Mouse (Mus musculus): ENCODE data around the gene Magohb. TPM values are rescaled to one million over a fixed set of nuclear protein-coding genes. Genes with fewer than 3 reads are reported as not detected.

The Magohb gene
- 50.6 and 50.9 TPM in 2 replicates for polyA plus RNA-seq (2015; fragmentation: Nextera tagmentation; extraction: Ambion mirVana)

DNA sequence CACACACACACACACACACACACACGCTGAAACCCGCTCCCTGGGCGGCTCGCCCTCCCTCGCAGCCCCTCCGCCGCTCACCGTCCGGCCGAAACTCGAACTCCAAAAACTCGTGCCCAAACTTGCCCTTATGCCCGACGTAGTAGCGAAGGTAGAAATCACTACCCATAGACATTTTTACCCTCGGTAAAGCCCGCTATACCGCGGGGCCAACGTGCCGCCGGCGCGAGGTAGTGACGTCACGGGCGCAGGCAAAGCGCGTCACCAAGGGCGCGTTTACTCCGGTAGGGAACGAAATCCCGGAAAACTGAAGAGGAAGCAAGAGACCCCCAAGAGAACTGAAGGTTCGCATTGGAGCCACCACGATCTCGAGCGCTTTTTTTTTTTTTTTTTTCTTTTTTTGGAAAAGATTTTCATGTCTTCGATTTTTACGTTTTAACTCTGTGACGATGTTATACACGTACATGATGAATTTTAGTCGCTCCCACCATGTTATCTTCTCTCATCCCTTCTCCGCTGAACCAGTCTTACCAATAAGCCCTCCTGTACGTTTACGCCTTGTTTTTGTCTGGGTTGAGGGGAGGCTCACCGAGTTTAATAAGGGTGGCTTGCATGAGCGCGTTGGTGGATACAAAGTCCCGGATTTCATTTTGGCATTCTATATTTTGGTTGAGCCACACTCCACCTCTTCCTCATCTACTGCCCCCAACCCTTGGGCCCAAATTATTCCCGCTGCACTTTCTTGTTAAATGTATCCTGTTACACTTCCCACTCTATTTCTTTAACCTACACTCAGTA is at the start of gene Magohb:
TSS of gene Magohb (minus strand) at position 254 of the 798 bp plus-strand sequence.
- H3K4me2 ChIP-seq (replicated peaks; ENCODE audit: low read depth, low read length): peak within 1 kb of the TSS; percentile 77
- H3K9me3 ChIP-seq (ENCODE audit: low read length): no peaks in the 10 kb centered on the region
- H3K27ac ChIP-seq (ENCODE audit: low read length): peak within 1 kb of the TSS; percentile 31
- peak; percentile 81; the same call in 1 of the 2 replicates for ATAC-seq (ENCODE audit: low FRiP score, low TSS enrichment)
- H3K27me3 ChIP-seq (ENCODE audit: insufficient read depth, low read length): no peaks in the 10 kb centered on the region
- 2% methylated on average over 51 of the region's 51 CpGs for WGBS
- peaks cover 8% of the 10 kb centered on the region for H3K4me1 ChIP-seq (ENCODE audit: insufficient read depth, low read length)
- peak within 1 kb of the TSS; percentile 73 for H3K9ac ChIP-seq (replicated peaks; ENCODE audit: low read length)
- H3K36me3 ChIP-seq (ENCODE audit: insufficient read depth, low read length): peaks cover 5% of the 10 kb centered on the region
- peak within 1 kb of the TSS; percentile 61 for H3K4me3 ChIP-seq (ENCODE audit: low read length)

DNA sequence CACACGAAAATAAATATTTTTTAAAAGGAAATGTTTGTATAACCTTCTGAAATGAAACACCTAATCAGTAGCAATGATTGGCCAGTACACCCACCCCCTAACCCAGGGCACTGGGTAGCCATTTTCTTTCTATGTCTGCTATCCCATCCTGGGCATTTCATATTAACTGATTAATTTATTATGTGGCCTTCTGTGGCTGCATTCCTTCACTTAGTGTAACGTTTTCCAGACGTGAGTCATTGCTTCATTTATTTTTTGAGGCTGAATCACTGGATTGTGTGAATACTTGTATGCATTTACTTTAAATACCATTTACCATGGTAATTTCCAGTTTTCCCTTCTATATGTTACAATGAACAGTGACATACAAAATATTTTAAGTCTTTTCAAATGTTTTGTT is 47.0 kb upstream of the Magohb start:
- ATAC-seq (ENCODE audit: low FRiP score, low TSS enrichment): no peak

DNA sequence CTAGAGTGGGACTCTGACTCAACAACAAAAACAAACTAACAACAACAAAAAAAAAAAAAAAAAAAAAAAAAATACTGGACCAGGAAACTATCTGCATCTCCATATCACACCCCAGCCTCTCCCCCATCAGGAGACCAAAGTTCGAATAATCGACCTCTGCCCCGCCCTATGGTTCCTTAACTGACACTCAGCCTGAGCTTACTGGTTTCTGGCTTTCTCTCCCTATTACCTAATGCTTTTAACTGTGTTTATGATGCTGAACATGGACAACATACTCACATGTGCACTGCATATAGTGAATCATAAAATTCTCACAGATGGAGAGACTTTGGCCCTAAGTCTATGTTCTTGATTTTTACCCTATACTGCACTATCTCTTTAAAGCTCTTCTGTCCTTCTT is 46.3 kb upstream of the Magohb start:
- Histone ChIP-seq H3K36me3 (ENCODE audit: insufficient read depth, low read length) (no peaks in the 10 kb centered on the region), H3K4me2 (replicated peaks; ENCODE audit: low read depth, low read length) (no peak overlapping the region), H3K27me3 (ENCODE audit: insufficient read depth, low read length) (no peaks in the 10 kb centered on the region), H3K9me3 (ENCODE audit: low read length) (no peaks in the 10 kb centered on the region), H3K9ac (replicated peaks; ENCODE audit: low read length) (no peak overlapping the region), H3K27ac (ENCODE audit: low read length) (no peak overlapping the region), H3K4me3 (ENCODE audit: low read length) (no peak overlapping the region), H3K4me1 (ENCODE audit: insufficient read depth, low read length) (no peaks in the 10 kb centered on the region)
- ATAC-seq (ENCODE audit: low FRiP score, low TSS enrichment): no peak
- WGBS: 86% methylated on average over 3 of the region's 3 CpGs

More for the DNA sequence above, 47.0 kb upstream of the Magohb start:
- 57% methylated on average over 3 of the region's 3 CpGs for WGBS
- Histone ChIP-seq H3K4me3 (ENCODE audit: low read length) (no peak overlapping the region), H3K4me1 (ENCODE audit: insufficient read depth, low read length) (no peaks in the 10 kb centered on the region), H3K9ac (replicated peaks; ENCODE audit: low read length) (no peak overlapping the region), H3K27ac (ENCODE audit: low read length) (no peak overlapping the region), H3K9me3 (ENCODE audit: low read length) (no peaks in the 10 kb centered on the region), H3K36me3 (ENCODE audit: insufficient read depth, low read length) (no peaks in the 10 kb centered on the region), H3K4me2 (replicated peaks; ENCODE audit: low read depth, low read length) (no peak overlapping the region), H3K27me3 (ENCODE audit: insufficient read depth, low read length) (no peaks in the 10 kb centered on the region)

DNA sequence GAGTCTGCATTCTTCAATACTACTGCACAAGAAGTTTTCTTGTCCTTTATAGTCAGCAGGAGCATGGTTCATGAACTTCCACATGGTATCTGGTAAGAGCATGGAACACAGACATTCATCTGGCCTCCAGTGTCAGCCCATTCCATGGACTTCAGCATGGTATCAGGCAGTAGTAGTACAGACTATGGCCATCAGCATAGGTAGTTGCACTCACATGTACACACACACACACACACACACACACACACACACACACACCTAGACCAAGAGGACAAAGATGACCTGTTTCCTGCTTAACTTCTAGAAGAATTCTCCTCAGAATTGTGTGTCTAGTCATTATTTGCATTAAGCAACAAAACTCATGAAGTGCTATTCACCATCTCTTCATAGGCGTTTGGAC is 45.7 kb upstream of the Magohb start:
- Histone ChIP-seq H3K4me1 (ENCODE audit: insufficient read depth, low read length) (no peaks in the 10 kb centered on the region), H3K4me2 (replicated peaks; ENCODE audit: low read depth, low read length) (no peak overlapping the region), H3K36me3 (ENCODE audit: insufficient read depth, low read length) (no peaks in the 10 kb centered on the region), H3K9me3 (ENCODE audit: low read length) (no peaks in the 10 kb centered on the region), H3K9ac (replicated peaks; ENCODE audit: low read length) (no peak overlapping the region), H3K27me3 (ENCODE audit: insufficient read depth, low read length) (no peaks in the 10 kb centered on the region), H3K27ac (ENCODE audit: low read length) (no peak overlapping the region), H3K4me3 (ENCODE audit: low read length) (no peak overlapping the region)
- ATAC-seq (ENCODE audit: low FRiP score, low TSS enrichment): no peak
- WGBS: 88% methylated on average over 1 of the region's 1 CpGs

DNA sequence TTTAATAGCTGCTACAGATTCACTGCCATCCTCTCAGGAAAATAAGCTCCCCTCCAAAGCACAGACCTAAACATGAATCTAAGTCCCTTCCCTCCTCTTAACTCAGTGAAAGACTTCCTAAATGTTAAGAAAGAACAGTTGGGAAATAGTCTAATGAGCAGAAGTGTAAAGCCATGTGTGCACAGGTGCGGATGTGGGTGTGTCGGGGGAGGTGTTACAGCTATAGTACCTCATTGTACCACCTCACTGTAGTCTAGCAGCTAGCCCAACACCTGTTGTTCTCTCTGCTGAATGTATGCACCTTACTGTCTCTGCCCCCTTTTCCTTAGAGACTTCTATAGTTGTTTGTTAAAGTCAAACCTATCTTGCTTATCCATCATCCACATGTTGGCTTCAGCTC is 34.0 kb upstream of the Magohb start:
- Histone ChIP-seq H3K27ac (ENCODE audit: low read length) (no peak overlapping the region), H3K36me3 (ENCODE audit: insufficient read depth, low read length) (no peaks in the 10 kb centered on the region), H3K27me3 (ENCODE audit: insufficient read depth, low read length) (no peaks in the 10 kb centered on the region), H3K4me2 (replicated peaks; ENCODE audit: low read depth, low read length) (no peak overlapping the region), H3K9me3 (ENCODE audit: low read length) (no peaks in the 10 kb centered on the region), H3K9ac (replicated peaks; ENCODE audit: low read length) (no peak overlapping the region), H3K4me1 (ENCODE audit: insufficient read depth, low read length) (no peaks in the 10 kb centered on the region), H3K4me3 (ENCODE audit: low read length) (no peak overlapping the region)
- WGBS: 90% methylated on average over 2 of the region's 2 CpGs
- ATAC-seq (ENCODE audit: low FRiP score, low TSS enrichment): no peak

DNA sequence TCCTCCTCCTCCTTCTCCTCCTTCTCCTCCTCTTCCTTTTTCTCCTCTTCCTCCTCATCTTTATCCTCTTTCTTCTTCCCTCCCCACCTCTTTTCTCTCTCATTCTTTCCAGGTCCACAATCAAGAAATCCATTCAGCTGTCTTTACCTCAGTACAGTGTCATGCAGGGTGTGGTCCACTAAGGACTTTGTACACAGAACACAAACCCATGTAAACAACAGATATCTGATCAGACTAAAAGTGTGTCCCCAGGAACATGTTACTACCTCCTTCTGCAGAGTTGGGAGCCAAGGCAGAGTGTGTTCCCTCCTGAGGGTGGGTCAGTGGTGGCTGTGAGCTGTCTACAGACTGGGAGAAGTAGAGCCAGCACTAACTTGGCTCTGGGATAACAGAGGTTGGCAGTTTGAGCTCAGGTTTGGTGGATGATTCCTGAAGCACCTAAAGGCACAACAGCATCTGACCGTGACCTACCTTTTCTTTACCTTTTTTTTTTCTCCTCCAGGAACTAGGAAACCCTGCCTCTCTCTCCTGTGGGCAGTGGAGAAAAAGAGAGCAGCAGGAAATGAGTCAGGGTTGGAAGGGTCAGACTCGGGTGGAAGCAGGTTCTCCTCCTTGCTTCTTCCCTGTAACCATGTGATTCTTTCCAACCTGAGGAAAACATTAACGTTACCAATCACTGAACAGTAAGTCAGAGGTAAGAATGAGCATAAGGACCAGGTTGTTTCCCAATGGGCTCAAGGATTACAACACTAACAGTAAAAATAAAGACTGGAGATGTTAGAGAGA is 29.0 kb upstream of the Magohb start:
- H3K4me2 ChIP-seq (replicated peaks; ENCODE audit: low read depth, low read length): no peak overlapping the region
- H3K36me3 ChIP-seq (ENCODE audit: insufficient read depth, low read length): no peaks in the 10 kb centered on the region
- ATAC-seq (ENCODE audit: low FRiP score, low TSS enrichment): no peak
- H3K9ac ChIP-seq (replicated peaks; ENCODE audit: low read length): no peak overlapping the region
- H3K4me1 ChIP-seq (ENCODE audit: insufficient read depth, low read length): no peaks in the 10 kb centered on the region
- H3K27ac ChIP-seq (ENCODE audit: low read length): no peak overlapping the region
- no peaks in the 10 kb centered on the region for H3K27me3 ChIP-seq (ENCODE audit: insufficient read depth, low read length)
- no peak overlapping the region for H3K4me3 ChIP-seq (ENCODE audit: low read length)
- 56% methylated on average over 3 of the region's 3 CpGs for WGBS
- no peaks in the 10 kb centered on the region for H3K9me3 ChIP-seq (ENCODE audit: low read length)

DNA sequence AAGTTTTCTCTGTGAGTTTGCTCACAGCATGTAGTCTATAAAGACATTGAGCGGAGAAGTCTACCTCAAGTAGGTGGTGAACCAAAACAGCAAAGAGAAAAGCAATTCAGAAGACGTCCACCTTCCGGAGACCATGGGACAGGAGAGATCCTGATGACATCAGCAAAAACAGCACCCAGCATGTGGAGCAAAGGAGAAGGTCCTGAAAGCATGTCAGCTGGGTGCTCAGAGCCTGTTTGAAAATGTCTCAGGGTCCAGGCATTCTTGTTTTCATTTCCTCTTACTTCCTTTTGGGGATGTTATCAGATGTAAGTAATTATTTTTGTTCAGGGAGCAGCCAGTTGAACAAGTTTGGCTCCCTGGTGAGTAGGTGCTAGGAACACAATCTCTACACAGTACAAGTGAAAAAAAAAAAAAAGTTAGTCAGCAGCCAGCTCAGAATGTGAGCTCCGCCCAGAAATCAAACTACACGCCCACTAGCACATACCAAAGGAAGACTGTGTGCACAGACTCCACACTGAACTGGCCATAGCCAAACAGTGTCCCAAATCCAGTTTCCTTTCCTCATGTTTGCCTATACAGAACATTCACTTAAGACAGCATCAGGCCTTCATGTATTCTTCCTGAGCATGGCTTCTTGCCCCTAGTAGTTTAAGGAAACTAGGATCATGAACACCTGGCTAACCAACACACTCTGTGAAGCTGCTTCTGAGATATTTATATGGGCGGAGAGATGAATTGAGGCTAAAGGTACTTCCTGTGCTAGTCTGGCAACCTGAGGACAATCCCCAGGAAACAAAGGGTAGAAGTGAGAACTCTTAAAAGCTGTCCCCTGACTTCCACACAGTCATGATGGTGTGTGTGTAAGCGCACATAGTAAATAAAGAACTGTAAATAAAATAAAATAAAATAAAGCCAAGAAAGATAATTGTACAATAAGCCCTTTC is 23.4 kb upstream of the Magohb start:
- no peaks in the 10 kb centered on the region for H3K36me3 ChIP-seq (ENCODE audit: insufficient read depth, low read length)
- H3K9me3 ChIP-seq (ENCODE audit: low read length): no peaks in the 10 kb centered on the region
- H3K27me3 ChIP-seq (ENCODE audit: insufficient read depth, low read length): no peaks in the 10 kb centered on the region
- 0 out of 2 replicates have a peak overlapping the region, but pooled peaks have one; percentile 9 for H3K27ac ChIP-seq (ENCODE audit: low read length)
- no peak overlapping the region for H3K9ac ChIP-seq (replicated peaks; ENCODE audit: low read length)
- ATAC-seq (ENCODE audit: low FRiP score, low TSS enrichment): peak; percentile 65; the same call in 1 of the 2 replicates
- 77% methylated on average over 7 of the region's 7 CpGs for WGBS
- no peak overlapping the region for H3K4me2 ChIP-seq (replicated peaks; ENCODE audit: low read depth, low read length)
- no peaks in the 10 kb centered on the region for H3K4me1 ChIP-seq (ENCODE audit: insufficient read depth, low read length)
- H3K4me3 ChIP-seq (ENCODE audit: low read length): no peak overlapping the region

DNA sequence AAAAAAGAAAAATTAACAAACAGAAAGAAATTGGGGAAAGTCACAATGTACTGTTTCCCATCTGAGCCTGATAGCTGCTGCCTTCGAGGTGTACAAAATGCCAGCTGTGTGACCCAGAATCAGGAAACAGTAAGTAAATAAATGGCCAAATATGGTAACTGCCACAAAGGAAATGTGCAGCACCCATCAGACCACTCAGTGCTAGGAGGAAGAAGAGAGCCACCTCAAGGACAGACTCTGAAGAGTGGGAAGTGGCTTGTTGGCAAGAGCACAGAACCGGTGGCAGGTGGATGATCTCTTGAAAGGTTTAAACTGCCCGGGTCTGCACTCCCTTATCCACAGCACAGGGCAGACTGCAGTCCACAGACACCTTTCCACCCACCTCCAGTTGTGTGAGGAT is 15.0 kb upstream of the Magohb start:
- Histone ChIP-seq H3K4me2 (replicated peaks; ENCODE audit: low read depth, low read length) (no peak overlapping the region), H3K27ac (ENCODE audit: low read length) (no peak overlapping the region), H3K4me3 (ENCODE audit: low read length) (no peak overlapping the region), H3K4me1 (ENCODE audit: insufficient read depth, low read length) (no peaks in the 10 kb centered on the region), H3K9ac (replicated peaks; ENCODE audit: low read length) (no peak overlapping the region), H3K36me3 (ENCODE audit: insufficient read depth, low read length) (no peaks in the 10 kb centered on the region), H3K9me3 (ENCODE audit: low read length) (no peaks in the 10 kb centered on the region), H3K27me3 (ENCODE audit: insufficient read depth, low read length) (no peaks in the 10 kb centered on the region)
- 59% methylated on average over 3 of the region's 3 CpGs for WGBS
- ATAC-seq (ENCODE audit: low FRiP score, low TSS enrichment): no peak

DNA sequence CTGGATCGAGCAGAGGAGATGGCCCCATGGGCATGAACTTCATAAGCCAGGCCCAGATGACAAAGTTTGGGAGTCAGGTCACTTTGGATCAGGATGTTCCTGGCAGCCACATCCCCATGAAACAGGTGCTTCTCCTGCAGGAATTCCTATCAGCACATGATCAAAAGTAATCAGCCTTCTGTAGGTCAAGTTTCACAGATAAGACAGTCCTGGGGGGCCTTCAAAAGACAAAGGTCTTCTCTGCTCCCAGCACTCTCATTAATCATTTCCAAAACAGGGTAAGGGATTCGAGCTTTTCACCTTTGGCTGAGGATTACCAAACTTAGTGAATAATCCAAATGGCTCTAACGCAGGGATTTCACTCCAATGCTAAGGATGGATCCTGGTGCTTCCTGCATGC is 11.7 kb upstream of the Magohb start:
- no peaks in the 10 kb centered on the region for H3K9me3 ChIP-seq (ENCODE audit: low read length)
- H3K36me3 ChIP-seq (ENCODE audit: insufficient read depth, low read length): no peaks in the 10 kb centered on the region
- no peak overlapping the region for H3K4me2 ChIP-seq (replicated peaks; ENCODE audit: low read depth, low read length)
- 60% methylated on average over 3 of the region's 3 CpGs for WGBS
- H3K9ac ChIP-seq (replicated peaks; ENCODE audit: low read length): no peak overlapping the region
- no peak for ATAC-seq (ENCODE audit: low FRiP score, low TSS enrichment)
- no peaks in the 10 kb centered on the region for H3K27me3 ChIP-seq (ENCODE audit: insufficient read depth, low read length)
- no peak overlapping the region for H3K4me3 ChIP-seq (ENCODE audit: low read length)
- no peaks in the 10 kb centered on the region for H3K4me1 ChIP-seq (ENCODE audit: insufficient read depth, low read length)
- H3K27ac ChIP-seq (ENCODE audit: low read length): no peak overlapping the region

Measured in kidney, embryonic 16.5 days (tissue).